Mouse (Mus musculus) G1E-ER4 (cell line): ENCODE data around the gene Rfng. TPM values are rescaled to one million over a fixed set of nuclear protein-coding genes. Genes with fewer than 3 reads are reported as not detected.

Experiments
- GATA1 ChIP-seq: IDR thresholded peaks from one replicate; pipeline ENCODE4 v1.8.0; 2012; ENCODE audit warnings: low read length, inconsistent platforms
- polyA plus RNA-seq: library from polyadenylated mRNA; stranded (reverse); fragments of >175 nt; gene quantifications from 2 replicates; pipeline ENCODE4 v1.2.3, GENCODE M21; 2012

Gene Rfng
- polyA plus RNA-seq, 1 experiment, result 50.0 TPM

DNA sequence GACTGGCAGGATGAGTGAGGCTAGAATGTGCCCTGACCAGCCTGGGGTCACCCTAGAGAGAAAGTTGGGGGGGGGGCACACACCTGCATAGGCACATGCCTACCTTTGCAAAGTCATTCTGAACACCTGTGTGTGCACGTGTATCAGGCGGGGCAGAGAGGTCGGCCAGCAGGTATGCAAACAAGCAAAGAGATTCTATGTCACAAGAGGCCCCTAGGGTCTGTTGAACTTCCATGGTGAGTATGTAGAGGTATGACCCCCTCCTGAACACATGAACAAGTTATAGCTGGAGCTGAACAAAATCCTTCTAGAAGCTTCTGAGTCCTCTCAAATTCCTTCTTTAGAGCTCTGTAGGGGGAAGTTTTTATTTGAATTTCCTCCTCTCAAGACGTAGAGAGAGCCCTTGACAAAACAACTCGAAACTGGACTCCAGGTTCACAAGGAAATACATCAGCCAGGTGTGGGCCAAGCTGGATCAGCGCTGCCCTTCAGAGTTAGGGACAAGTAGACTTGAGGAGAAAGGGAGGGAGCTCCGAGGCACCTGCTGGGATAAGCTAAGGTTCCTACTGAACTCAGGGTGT lies 39.8 kb downstream of the Rfng start:
- TF ChIP-seq GATA1, result no peak

DNA sequence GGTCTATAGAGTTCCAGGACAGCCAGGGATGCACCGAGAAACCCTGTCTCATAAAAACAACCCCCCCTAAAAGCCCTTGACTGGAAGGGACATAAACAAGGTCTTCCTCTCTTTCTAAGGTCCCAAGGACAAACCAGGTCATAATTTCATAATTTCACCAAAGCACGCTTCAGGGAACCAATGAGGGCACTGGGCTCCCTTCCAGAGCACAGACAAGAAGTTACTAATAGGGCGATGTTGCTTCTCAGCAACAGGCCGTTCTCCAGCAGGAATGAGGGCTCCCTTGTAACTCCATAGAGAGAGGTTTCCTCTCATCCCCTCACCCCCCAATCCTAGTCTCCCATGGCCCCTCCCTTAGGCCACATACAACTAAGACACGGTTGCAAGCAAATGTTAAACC lies 43.0 kb downstream of the Rfng start:
- no peak for TF ChIP-seq GATA1

DNA sequence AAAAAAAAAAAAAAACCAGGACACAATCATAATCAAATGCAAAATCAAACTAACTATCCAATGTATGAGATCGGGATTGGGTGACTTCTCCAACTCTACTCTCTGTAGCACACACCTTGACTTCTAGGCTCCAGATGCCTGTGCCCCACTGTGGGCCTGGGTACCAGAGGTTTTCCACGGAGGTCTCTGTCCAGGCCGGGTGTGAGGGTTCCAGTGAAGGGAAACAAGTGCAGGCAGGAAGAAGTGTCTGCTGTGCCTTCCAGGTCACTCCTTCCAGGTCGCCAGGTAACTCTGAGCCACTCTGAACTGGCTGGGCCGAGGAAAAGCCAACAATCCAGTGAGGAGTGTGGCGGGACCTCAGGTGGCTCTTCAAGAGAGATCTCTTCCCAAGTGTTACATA lies 47.6 kb downstream of the Rfng start:
- TF ChIP-seq GATA1, result no peak

DNA sequence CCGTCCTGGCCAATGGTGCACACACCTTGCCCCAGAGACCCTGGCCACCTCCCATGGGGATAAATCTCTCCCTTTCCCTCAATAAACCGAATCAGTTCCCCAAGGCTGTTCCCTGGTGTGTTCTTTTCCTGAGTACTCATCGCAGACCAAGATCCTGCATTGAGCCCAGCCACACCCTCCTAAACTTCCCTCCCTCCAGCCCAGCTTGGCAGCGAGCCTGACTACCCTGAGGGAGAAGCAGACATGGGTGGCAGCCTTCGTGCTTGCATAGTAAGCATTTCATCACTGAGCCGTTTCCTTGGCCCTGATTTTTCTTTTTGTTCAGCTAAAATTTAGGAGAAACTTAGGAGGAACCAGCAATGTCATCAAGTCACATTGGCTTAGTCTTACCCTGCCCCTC lies 50.5 kb downstream of the Rfng start:
- no peak for TF ChIP-seq GATA1

DNA sequence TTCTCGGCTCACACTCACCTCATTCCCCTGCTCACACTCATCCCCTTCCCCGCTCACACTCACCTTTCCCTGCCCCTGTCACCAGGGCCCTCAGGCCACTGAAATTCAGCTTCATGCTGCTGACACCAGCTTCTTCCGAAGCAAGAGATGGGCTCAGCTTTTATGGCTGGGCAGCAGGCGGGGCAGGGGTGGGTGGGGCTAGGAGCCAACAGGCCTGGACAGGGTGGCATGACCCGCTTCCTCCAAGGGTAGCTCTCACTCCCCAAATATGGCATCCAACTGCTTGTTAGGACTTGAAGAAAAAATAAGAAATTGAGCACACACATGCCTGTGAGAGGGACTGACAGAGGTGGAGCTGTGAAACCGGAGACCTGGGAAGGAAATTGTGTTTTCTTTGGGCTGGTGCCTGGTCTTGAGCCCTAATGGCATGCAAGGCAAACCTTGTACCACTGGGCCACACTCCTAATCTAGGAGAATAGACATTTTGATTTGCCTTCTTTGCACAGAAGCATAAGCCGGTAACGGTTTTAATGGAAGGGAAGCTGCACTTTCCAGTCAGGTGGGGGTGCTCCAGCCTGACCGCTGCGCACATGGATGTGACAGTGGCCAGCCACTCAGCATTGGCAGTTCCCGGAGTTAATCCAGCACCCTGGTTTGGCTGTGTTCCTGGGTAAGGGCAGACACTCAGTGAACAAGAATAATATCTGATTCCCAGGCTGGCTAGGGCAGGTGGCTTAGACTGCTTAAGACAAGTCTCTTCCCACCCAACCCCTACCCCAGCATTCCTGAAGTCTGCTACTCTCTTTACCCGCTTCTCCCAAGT lies 51.9 kb downstream of the Rfng start, which contains the start of gene Cbr2:
TSS of gene Cbr2 (minus strand) at position 257 of the 823 bp plus-strand sequence.
- no peak for TF ChIP-seq GATA1

DNA sequence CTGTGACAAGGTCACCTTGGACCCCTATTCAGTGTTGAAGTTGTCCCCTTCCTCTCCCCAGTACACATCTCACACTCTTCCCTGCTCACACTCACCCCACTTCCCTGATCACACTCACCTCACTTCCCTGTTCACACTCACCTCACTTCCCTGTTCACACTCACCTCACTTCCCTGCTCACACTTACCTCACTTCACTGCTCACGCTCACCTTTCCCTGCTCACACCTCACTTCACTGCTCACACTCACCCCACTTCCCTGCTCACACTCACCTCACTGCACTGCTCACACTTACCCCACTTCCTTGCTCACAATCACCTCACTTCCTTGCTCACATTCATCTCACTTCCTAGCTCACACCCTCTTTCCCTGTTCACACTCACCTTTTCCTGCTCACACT lies 52.6 kb downstream of the Rfng start:
- TF ChIP-seq GATA1, result no peak

Other genes starting within 250 kb of the Rfng start
- gene Mcrip1, start 234.5 kb downstream of the Rfng start, polyA plus RNA-seq, result 170 and 215 TPM in 2 replicates
- not detected in 2 replicates for gene Ppp1r27, start 233.1 kb downstream of the Rfng start, polyA plus RNA-seq
- gene P4hb, start 211.0 kb downstream of the Rfng start, polyA plus RNA-seq, result 559 and 642 TPM in 2 replicates
- 1,177 and 1,217 TPM in 2 replicates for gene Arhgdia, start 202.6 kb downstream of the Rfng start, polyA plus RNA-seq
- gene Alyref, start 185.8 kb downstream of the Rfng start, polyA plus RNA-seq, result 539 and 588 TPM in 2 replicates
- 200 and 289 TPM in 2 replicates for gene Anapc11, start 185.8 kb downstream of the Rfng start, polyA plus RNA-seq
- gene Npb, start 175.7 kb downstream of the Rfng start, polyA plus RNA-seq, result 1.7 and 2.3 TPM in 2 replicates
- 149 and 196 TPM in 2 replicates for gene Pcyt2, start 166.3 kb downstream of the Rfng start, polyA plus RNA-seq
- 108 and 170 TPM in 2 replicates for gene Sirt7, start 159.0 kb downstream of the Rfng start, polyA plus RNA-seq
- 44.0 and 52.0 TPM in 2 replicates for gene Mafg, start 150.6 kb downstream of the Rfng start, polyA plus RNA-seq
- gene Pycr1, start 140.4 kb downstream of the Rfng start, polyA plus RNA-seq, result 1.8 and 3.2 TPM in 2 replicates
- not detected in 2 replicates for gene Myadml2, start 136.0 kb downstream of the Rfng start, polyA plus RNA-seq
- gene Notum, start 123.0 kb downstream of the Rfng start, polyA plus RNA-seq, result not detected in 2 replicates
- gene Aspscr1, start 111.2 kb downstream of the Rfng start, polyA plus RNA-seq, result 215 and 275 TPM in 2 replicates
- 42.0 and 251 TPM in 2 replicates for gene Cenpx, start 70.5 kb downstream of the Rfng start, polyA plus RNA-seq
- gene Lrrc45, start 70.3 kb downstream of the Rfng start, polyA plus RNA-seq, result 28.7 and 33.4 TPM in 2 replicates
- gene Rac3, start 62.7 kb downstream of the Rfng start, polyA plus RNA-seq, result 1.6 and 2.7 TPM in 2 replicates
- 28.9 and 50.8 TPM in 2 replicates for gene Dcxr, start 56.9 kb downstream of the Rfng start, polyA plus RNA-seq
- gene Cbr2, start 52.1 kb downstream of the Rfng start, polyA plus RNA-seq, result not detected in 2 replicates
- 2,256 and 2,629 TPM in 2 replicates for gene Hmga1b, start 21.4 kb downstream of the Rfng start, polyA plus RNA-seq
- gene Gps1, start 65 bp upstream of the Rfng start, polyA plus RNA-seq, result 73.2 and 84.7 TPM in 2 replicates
- 184 and 189 TPM in 2 replicates for gene Dus1l, start 12.2 kb upstream of the Rfng start, polyA plus RNA-seq
- 420 and 762 TPM in 2 replicates for gene Fasn, start 40.3 kb upstream of the Rfng start, polyA plus RNA-seq
- 2.1 and 2.3 TPM in 2 replicates for gene Ccdc57, start 148.7 kb upstream of the Rfng start, polyA plus RNA-seq
- 0.93 and 1.6 TPM in 2 replicates for gene Slc16a3, start 164.3 kb upstream of the Rfng start, polyA plus RNA-seq
- gene Csnk1d, start 207.1 kb upstream of the Rfng start, polyA plus RNA-seq, result 195 and 204 TPM in 2 replicates